Mouse (Mus musculus) adipocyte (in vitro differentiated cells): Measurements from ENCODE around the gene Plxnc1.

ENCODE experiments used
- DNase-seq: peaks from one replicate; pipeline ENCODE4 v3.0.0-alpha.2; 2016; ENCODE audit warnings: low spot score

Gene Plxnc1

GRCm38 (mm10) chr10:94866995-94867856, 77.4 kb downstream of the Plxnc1 start:
- DNase-seq, result no peak

GRCm38 (mm10) chr10:94865206-94865605, 79.4 kb downstream of the Plxnc1 start:
- DNase-seq, result no peak

- DNase-seq, result no peak
Measured at GRCm38 (mm10) chr10:94864199-94864928, 80.3 kb downstream of the Plxnc1 start.

- no peak for DNase-seq
Measured at GRCm38 (mm10) chr10:94863251-94863650, 81.4 kb downstream of the Plxnc1 start.

GRCm38 (mm10) chr10:94860870-94861269, 83.8 kb downstream of the Plxnc1 start:
- DNase-seq, result no peak

- DNase-seq, result no peak
Measured at GRCm38 (mm10) chr10:94858277-94859033, 86.2 kb downstream of the Plxnc1 start.

- no peak for DNase-seq
Measured at GRCm38 (mm10) chr10:94850565-94850964, 94.1 kb downstream of the Plxnc1 start.

- DNase-seq, result no peak
Measured at GRCm38 (mm10) chr10:94849930-94850329, 94.7 kb downstream of the Plxnc1 start.

- no peak for DNase-seq
Measured at GRCm38 (mm10) chr10:94849360-94849759, 95.3 kb downstream of the Plxnc1 start.

GRCm38 (mm10) chr10:94848344-94848743, 96.3 kb downstream of the Plxnc1 start:
- no peak for DNase-seq

- no peak for DNase-seq
Measured at GRCm38 (mm10) chr10:94846501-94847105, 98.0 kb downstream of the Plxnc1 start.

GRCm38 (mm10) chr10:94844692-94845091, 99.9 kb downstream of the Plxnc1 start:
- no peak for DNase-seq

- no peak for DNase-seq
Measured at GRCm38 (mm10) chr10:94835874-94836273, 108.8 kb downstream of the Plxnc1 start.

GRCm38 (mm10) chr10:94829407-94829806, 115.2 kb downstream of the Plxnc1 start:
- no peak for DNase-seq

- no peak for DNase-seq
Measured at GRCm38 (mm10) chr10:94828734-94829230, 115.9 kb downstream of the Plxnc1 start.

- no peak for DNase-seq
Measured at GRCm38 (mm10) chr10:94827890-94828733, 116.5 kb downstream of the Plxnc1 start.

GRCm38 (mm10) chr10:94827325-94827724, 117.3 kb downstream of the Plxnc1 start:
- no peak for DNase-seq

GRCm38 (mm10) chr10:94826436-94826835, 118.2 kb downstream of the Plxnc1 start:
- DNase-seq, result no peak

GRCm38 (mm10) chr10:94825951-94826350, 118.7 kb downstream of the Plxnc1 start:
- DNase-seq, result no peak

- DNase-seq, result peak; percentile 17
Measured at GRCm38 (mm10) chr10:94823971-94824760, 120.5 kb downstream of the Plxnc1 start.
